Comparison of ENCODE assay signal across 1 mouse cellular context in the genomic region with DNA sequence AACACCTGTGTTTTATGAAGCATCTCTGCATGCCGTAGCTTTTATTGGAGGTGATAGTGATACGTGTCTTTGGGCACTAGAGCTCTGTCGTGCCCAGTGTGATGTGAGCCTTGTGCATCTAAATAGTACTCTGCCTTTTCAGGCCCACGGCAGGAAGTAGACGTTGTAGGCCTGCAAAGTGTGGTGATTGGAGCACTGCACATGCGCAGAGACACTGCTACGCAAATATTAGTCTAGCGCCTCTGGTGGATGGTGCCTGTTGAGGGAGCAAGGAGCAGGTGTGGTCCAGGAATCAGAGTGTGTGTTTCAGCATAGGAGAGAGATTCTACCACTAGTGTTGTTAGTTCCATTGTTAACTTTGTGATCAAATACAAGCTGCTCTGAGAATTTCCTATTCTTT.
TF ChIP-seq lines count a peak whose summit lies in the region.

No protein-coding gene starts in this region.

TF ChIP-seq in CH12.LX, 34 proteins besides CTCF, POLR2A, EP300 and RAD21:
- no peak for TF ChIP-seq GABPA (IDR thresholded peaks at IDR 0.05; ENCODE audit: insufficient replicate concordance, low read depth, low read length)
- TF ChIP-seq MEF2A (IDR thresholded peaks at IDR 0.05; ENCODE audit: borderline replicate concordance, low read depth, low read length), result no peak
- peak; percentile 69 for TF ChIP-seq NRF1 (IDR thresholded peaks at IDR 0.05; ENCODE audit: low read depth, low read length)
- TF ChIP-seq USF2 (conservative IDR thresholded peaks at IDR 0.05; ENCODE audit: low read depth, low read length), result no peak
- TF ChIP-seq JUND (conservative IDR thresholded peaks at IDR 0.05; ENCODE audit: low read depth, low read length), result no peak
- TF ChIP-seq IRF4 (IDR thresholded peaks at IDR 0.05; ENCODE audit: low read depth, low read length), result no peak
